22 mouse cellular contexts compared by ENCODE assay signal in the genomic region with DNA sequence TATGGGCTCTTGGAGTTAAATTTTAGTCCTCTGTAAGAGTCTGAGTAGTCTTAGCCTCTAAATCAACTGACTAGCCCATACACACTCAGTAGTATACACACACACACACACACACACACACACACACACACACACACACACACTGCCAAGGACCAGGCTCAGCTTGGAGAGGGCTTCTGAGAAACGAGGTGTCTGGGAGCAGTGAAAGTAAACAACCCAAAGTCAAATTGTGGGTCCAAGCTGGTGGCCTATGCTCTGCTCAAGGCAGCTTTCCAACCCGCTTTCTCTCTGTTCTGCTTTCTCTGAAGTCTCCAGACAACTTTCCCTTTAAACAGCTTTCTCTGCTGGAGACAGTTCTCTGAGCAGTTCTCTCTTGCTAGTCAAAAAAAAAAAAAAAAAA.
A peak's percentile ranks its signal among the peaks of the same experiment; 100 is the strongest.
DNase-seq lines count a peak whose midpoint lies in the region; ATAC-seq and TF ChIP-seq lines count a peak whose summit lies in the region.
"Had no signal": no experiment of that assay in that cellular context is flagged by ENCODE, and none has a peak within 500 bp of the region (broad histone marks: within the 10 kb centered on the region; RNA-seq: fewer than 3 reads in every experiment).

No protein-coding gene starts in this region.

- H3K27me3 ChIP-seq in lung, embryonic 14.5 days (ENCODE audit: insufficient read depth, low read length), result no peaks in the 10 kb centered on the region
- no peaks in the 10 kb centered on the region for H3K27me3 ChIP-seq in lung, embryonic 16.5 days (ENCODE audit: control insufficient read depth, insufficient read depth, low read depth, low read length)
- H3K27me3 ChIP-seq: CH12.LX; forebrain, embryonic 15.5 days; heart, embryonic 15.5 days; hindbrain, embryonic 13.5 days; Patski had no signal

- H3K9ac ChIP-seq in lung, embryonic 14.5 days, result no peak overlapping the region
- no peak overlapping the region for H3K9ac ChIP-seq in lung, embryonic 16.5 days (ENCODE audit: low read length)
- H3K9ac ChIP-seq: forebrain, embryonic 15.5 days; heart, embryonic 15.5 days; hindbrain, embryonic 13.5 days had no signal

- H3K4me2 ChIP-seq in lung, embryonic 14.5 days, result no peak overlapping the region
- H3K4me2 ChIP-seq in lung, embryonic 16.5 days (ENCODE audit: low read depth, low read length), result no peak overlapping the region
- H3K4me2 ChIP-seq: forebrain, embryonic 15.5 days; heart, embryonic 11.5 days; heart, embryonic 15.5 days; hindbrain, embryonic 13.5 days had no signal

- H3K9me3 ChIP-seq in lung, embryonic 14.5 days (ENCODE audit: low read depth, low read length), result no peaks in the 10 kb centered on the region
- no peaks in the 10 kb centered on the region for H3K9me3 ChIP-seq in lung, embryonic 16.5 days (ENCODE audit: control insufficient read depth, low read length)
- H3K9me3 ChIP-seq: embryonic facial prominence, embryonic 10.5 days; forebrain, embryonic 15.5 days; heart, embryonic 15.5 days; hindbrain, embryonic 13.5 days had no signal

- H3K27ac ChIP-seq in lung, embryonic 14.5 days (ENCODE audit: low read depth), result no peak overlapping the region
- H3K27ac ChIP-seq in lung, embryonic 16.5 days (ENCODE audit: low read length), result no peak overlapping the region
- H3K27ac ChIP-seq: embryonic facial prominence, embryonic 10.5 days; forebrain, embryonic 10.5 days; forebrain, embryonic 15.5 days; heart, embryonic 15.5 days; hindbrain, embryonic 13.5 days had no signal

- no peaks in the 10 kb centered on the region for H3K36me3 ChIP-seq in lung, embryonic 14.5 days (ENCODE audit: insufficient read depth)
- no peaks in the 10 kb centered on the region for H3K36me3 ChIP-seq in lung, embryonic 16.5 days (ENCODE audit: control insufficient read depth, insufficient read depth, low read length)
- H3K36me3 ChIP-seq: embryonic facial prominence, embryonic 10.5 days; forebrain, embryonic 10.5 days; forebrain, embryonic 15.5 days; heart, embryonic 15.5 days; hindbrain, embryonic 13.5 days had no signal

- no peak for TF ChIP-seq CTCF in lung, embryonic 14.5 days (IDR thresholded peaks at IDR 0.05; ENCODE audit: low read depth)

- H3K4me1 ChIP-seq in lung, embryonic 14.5 days (ENCODE audit: insufficient read depth), result no peaks in the 10 kb centered on the region
- H3K4me1 ChIP-seq in lung, embryonic 16.5 days (replicated peaks; ENCODE audit: control insufficient read depth, insufficient read depth, low read length), result no peaks in the 10 kb centered on the region
- H3K4me1 ChIP-seq: embryonic facial prominence, embryonic 10.5 days; forebrain, embryonic 10.5 days; forebrain, embryonic 15.5 days; heart, embryonic 15.5 days; hindbrain, embryonic 13.5 days had no signal

- 29% methylated on average over 2 of the region's 2 CpGs for WGBS in lung, embryonic 14.5 days
- 27% methylated on average over 2 of the region's 2 CpGs for WGBS in lung, embryonic 16.5 days

- peak; percentile 94 for ATAC-seq in lung, embryonic 14.5 days (ENCODE audit: insufficient read depth)
- ATAC-seq in lung, embryonic 16.5 days (ENCODE audit: low read depth), result peak; percentile 91
- ATAC-seq: activated CD4-positive, CD25-positive, alpha-beta regulatory T cell, adult 4 months; forebrain, embryonic 15.5 days; Patski had no signal

- H3K4me3 ChIP-seq in lung, embryonic 14.5 days (ENCODE audit: low read depth, low read length), result no peak overlapping the region
- no peak overlapping the region for H3K4me3 ChIP-seq in lung, embryonic 16.5 days (ENCODE audit: low read length)
- H3K4me3 ChIP-seq: embryonic facial prominence, embryonic 10.5 days; forebrain, embryonic 10.5 days; forebrain, embryonic 15.5 days; heart, embryonic 15.5 days; hindbrain, embryonic 13.5 days had no signal

- DNase-seq in kidney, postnatal 14 days, result peak; percentile 27
- DNase-seq in kidney, postnatal 25 days, result no peak
- DNase-seq in lung, embryonic 14.5 days, result peak; percentile 89
- peak; percentile 38 for DNase-seq in lung, postnatal 25 days (ENCODE audit: low spot score)
- no peak for DNase-seq in heart, adult 11 months
- no peak for DNase-seq in thymus, postnatal 36 days
- DNase-seq: adrenal gland, postnatal 14 days; cerebellum, adult 18-20 months; cerebellum, postnatal 10 days; gastrocnemius, postnatal 36 days; heart, adult 18-20 months; heart, postnatal 14 days had no signal

Comparison
In these comparisons a context has a peak if more than half of its experiments do, and no peak if none do; other contexts are left out.
1. DNase-seq: peak in kidney, postnatal 14 days (single experiment), lung, embryonic 14.5 days (single experiment) and lung, postnatal 25 days (single experiment); none in kidney, postnatal 25 days (0 of 2), heart, adult 11 months (single experiment) and thymus, postnatal 36 days (0 of 2).